In genomic region chr7:45079856-45080255, GRCm38 (mm10) we compare ENCODE assay signal across 8 mouse cellular contexts. TPM values are rescaled to one million over a fixed set of nuclear protein-coding genes. Genes with fewer than 3 reads are reported as not detected.
DNase-seq lines count a peak whose midpoint lies in the region; ATAC-seq and TF ChIP-seq lines count a peak whose summit lies in the region.

No protein-coding gene starts in this region.

- no peak overlapping the region for H3K27ac ChIP-seq in hindbrain, embryonic 16.5 days (ENCODE audit: low read depth, low read length)
- 0 out of 2 replicates have a peak overlapping the region, but pooled peaks have one; percentile 28 for H3K27ac ChIP-seq in left cerebral cortex, adult 2 months

- peak; percentile 88 for DNase-seq in T-cell, adult 2 months (ENCODE audit: low spot score)
- peak; percentile 96 to 98 for DNase-seq in cerebellum, postnatal 10 days
- DNase-seq in frontal cortex, postnatal 25 days (ENCODE audit: low spot score in 2 of 2), result peak; percentile 92 to 95
- peak; percentile 85 to 93 for DNase-seq in left cerebral cortex, adult 2 months (ENCODE audit: extremely low spot score in 1 of 2, low spot score in 2 of 2)
- DNase-seq in mesoderm, embryonic 11.5 days (ENCODE audit: low read depth, low spot score), result peak; percentile 90
- DNase-seq in right cerebral cortex, postnatal 14 days, result peak; percentile 90
- DNase-seq in urinary bladder, postnatal 14 days (ENCODE audit: low spot score), result peak; percentile 89

- H3K36me3 ChIP-seq in hindbrain, embryonic 16.5 days (ENCODE audit: control insufficient read depth, insufficient read depth, low read length), result peaks cover 8% of the 10 kb centered on the region; the same call in 1 of the 2 replicates

- H3K4me2 ChIP-seq in hindbrain, embryonic 16.5 days (ENCODE audit: low read length), result no peak overlapping the region

- peak; percentile 52; the same call in 1 of the 2 replicates for ATAC-seq in hindbrain, embryonic 16.5 days

- intact Hi-C loops in left cerebral cortex, adult 2 months (cut with DNase I), result loop anchor here (1.0 to 5.0 kb wide), 3 partner anchors 49 to 217 kb away; partner anchors contain the start of genes Flt3l, Gm45713 and Rpl13a

- under 1% methylated on average over 10 of the region's 10 CpGs for WGBS in hindbrain, embryonic 16.5 days

- no peak overlapping the region for H3K4me3 ChIP-seq in hindbrain, embryonic 16.5 days (ENCODE audit: low read length)
- no peak overlapping the region for H3K4me3 ChIP-seq in left cerebral cortex, adult 2 months

- H3K4me1 ChIP-seq in hindbrain, embryonic 16.5 days (ENCODE audit: control insufficient read depth, insufficient read depth, low read depth, low read length), result peaks cover 2% of the 10 kb centered on the region; the same call in 1 of the 2 replicates

- H3K9me3 ChIP-seq in hindbrain, embryonic 16.5 days (ENCODE audit: control insufficient read depth, low read length), result no peaks in the 10 kb centered on the region

- no peak overlapping the region for H3K9ac ChIP-seq in hindbrain, embryonic 16.5 days (ENCODE audit: low read depth, low read length)

- no peaks in the 10 kb centered on the region for H3K27me3 ChIP-seq in hindbrain, embryonic 16.5 days (replicated peaks; ENCODE audit: control insufficient read depth, insufficient read depth, low read length)

- TF ChIP-seq CTCF in left cerebral cortex, adult 2 months (IDR thresholded peaks at IDR 0.05), result peak; percentile 85

RNA-seq across cellular contexts. Expression of gene Rcn3, which starts 12.2 kb away (rescaled TPM):
- polyA plus RNA-seq in hindbrain, embryonic 16.5 days (2015; fragmentation: Nextera tagmentation; extraction: Ambion mirVana), result 63.3 and 77.3 TPM in 2 replicates
- 1 to 10 TPM; 4.9 to 5.6 TPM for total RNA-seq in left cerebral cortex, adult 2 months (2021)

RNA-seq across cellular contexts. Expression of gene Prrg2, which starts 17.4 kb away (rescaled TPM):
- 15.7 and 16.7 TPM in 2 replicates for polyA plus RNA-seq in hindbrain, embryonic 16.5 days (2015; fragmentation: Nextera tagmentation; extraction: Ambion mirVana)
- 10 to 100 TPM in 1 of 2 experiments, 1 to 10 TPM in 1; 9.0 to 10.4 TPM for total RNA-seq in left cerebral cortex, adult 2 months (2021)

RNA-seq across cellular contexts. Expression of gene Nosip, which starts 17.6 kb away (rescaled TPM):
- polyA plus RNA-seq in hindbrain, embryonic 16.5 days (2015; fragmentation: Nextera tagmentation; extraction: Ambion mirVana), result 68.8 and 69.0 TPM in 2 replicates
- 10 to 100 TPM; 53.6 to 55.6 TPM for total RNA-seq in left cerebral cortex, adult 2 months (2021)

RNA-seq across cellular contexts. Expression of gene Fcgrt, which starts 23.8 kb away (rescaled TPM):
- 34.1 and 40.2 TPM in 2 replicates for polyA plus RNA-seq in hindbrain, embryonic 16.5 days (2015; fragmentation: Nextera tagmentation; extraction: Ambion mirVana)
- total RNA-seq in left cerebral cortex, adult 2 months (2021), result 10 to 100 TPM; 16.7 to 23.4 TPM

RNA-seq across cellular contexts. Expression of gene Prr12, which starts 27.2 kb away (rescaled TPM):
- polyA plus RNA-seq in hindbrain, embryonic 16.5 days (2015; fragmentation: Nextera tagmentation; extraction: Ambion mirVana), result 12.8 and 13.4 TPM in 2 replicates
- total RNA-seq in left cerebral cortex, adult 2 months (2021), result 10 to 100 TPM; 70.0 to 73.4 TPM
